Mouse (Mus musculus) embryonic facial prominence, embryonic 13.5 days (tissue): ENCODE measurements around the gene Ech1. TPM values are rescaled to one million over a fixed set of nuclear protein-coding genes. Genes with fewer than 3 reads are reported as not detected.
A peak's percentile ranks its signal among the peaks of the same experiment; 100 is the strongest.

Experiments
- ATAC-seq: fragments of 200-750 bp; cut with Nextera tagmentation; 2 replicates; pipeline ENCODE4 v1.8.0; 2017; ENCODE audit warnings: low read depth; ENCODE audit not compliant: insufficient number of reproducible peaks, insufficient read depth, low FRiP score, low TSS enrichment
- H3K27ac ChIP-seq: fragments of 300-500 bp; sonication (generic); 2 replicates; pipeline ENCODE4 v1.5.1; 2015; ENCODE audit warnings: moderate library complexity, mild to moderate bottlenecking, inconsistent platforms
- H3K27me3 ChIP-seq: fragments of 300-500 bp; sonication (generic); 2 replicates; pipeline ENCODE4 v1.6.1; 2015; ENCODE audit warnings: mild to moderate bottlenecking, inconsistent platforms
- H3K36me3 ChIP-seq: fragments of 300-500 bp; sonication (generic); 2 replicates; pipeline ENCODE4 v1.6.1; 2015; ENCODE audit warnings: mild to moderate bottlenecking, inconsistent platforms
- H3K4me1 ChIP-seq: fragments of 300-500 bp; sonication (generic); 2 replicates; pipeline ENCODE4 v1.6.1; 2015; ENCODE audit warnings: inconsistent platforms
- H3K4me2 ChIP-seq: fragments of 300-500 bp; sonication (generic); 2 replicates; pipeline ENCODE4 v1.6.1; 2015; ENCODE audit warnings: moderate library complexity, mild to moderate bottlenecking, inconsistent platforms
- H3K4me3 ChIP-seq: fragments of 300-500 bp; sonication (generic); 2 replicates; pipeline ENCODE4 v1.5.1; 2015; ENCODE audit warnings: mild to moderate bottlenecking, inconsistent platforms
- H3K9ac ChIP-seq: fragments of 300-500 bp; sonication (generic); 2 replicates; pipeline ENCODE4 v1.6.1; 2015; ENCODE audit warnings: mild to moderate bottlenecking, inconsistent platforms
- H3K9me3 ChIP-seq: fragments of 300-500 bp; sonication (generic); 2 replicates; pipeline ENCODE4 v1.6.1; 2016; ENCODE audit warnings: inconsistent platforms
- WGBS: fragments of 180-500 bp; shearing (Covaris S2); methylation state at CpG from one replicate; pipeline ENCODE4 v1.1.7; 2015; ENCODE audit warnings: mixed read lengths; 5-methylcytosine and 5-hydroxymethylcytosine counted together
- polyA plus RNA-seq: library from polyadenylated mRNA; unstranded; fragments of >200 nt; fragmentation: Nextera tagmentation; extraction: Ambion mirVana; gene quantifications from 2 replicates; pipeline ENCODE4 v1.2.1, GENCODE M21; 2015

Gene Ech1
- polyA plus RNA-seq, 1 experiment from 2014 or later: 153 TPM

- Histone ChIP-seq H3K4me3 (no peak overlapping the region), H3K9me3 (no peaks in the 10 kb centered on the region), H3K27ac (peak overlapping the region; percentile 51; the same call in 1 of the 2 replicates), H3K9ac (no peak overlapping the region), H3K4me1 (peaks cover 15% of the 10 kb centered on the region), H3K27me3 (no peaks in the 10 kb centered on the region), H3K4me2 (no peak overlapping the region), H3K36me3 (peaks cover 52% of the 10 kb centered on the region)
- no peak for ATAC-seq
- 51% methylated on average over 10 of the region's 10 CpGs for WGBS
These were observed 1.8 kb upstream of the Ech1 start for GRCm38 (mm10) chr7:28822993-28823903.

- WGBS: 54% methylated on average over 2 of the region's 2 CpGs
These were observed 1.1 kb upstream of the Ech1 start for GRCm38 (mm10) chr7:28823932-28824331.

DNA sequence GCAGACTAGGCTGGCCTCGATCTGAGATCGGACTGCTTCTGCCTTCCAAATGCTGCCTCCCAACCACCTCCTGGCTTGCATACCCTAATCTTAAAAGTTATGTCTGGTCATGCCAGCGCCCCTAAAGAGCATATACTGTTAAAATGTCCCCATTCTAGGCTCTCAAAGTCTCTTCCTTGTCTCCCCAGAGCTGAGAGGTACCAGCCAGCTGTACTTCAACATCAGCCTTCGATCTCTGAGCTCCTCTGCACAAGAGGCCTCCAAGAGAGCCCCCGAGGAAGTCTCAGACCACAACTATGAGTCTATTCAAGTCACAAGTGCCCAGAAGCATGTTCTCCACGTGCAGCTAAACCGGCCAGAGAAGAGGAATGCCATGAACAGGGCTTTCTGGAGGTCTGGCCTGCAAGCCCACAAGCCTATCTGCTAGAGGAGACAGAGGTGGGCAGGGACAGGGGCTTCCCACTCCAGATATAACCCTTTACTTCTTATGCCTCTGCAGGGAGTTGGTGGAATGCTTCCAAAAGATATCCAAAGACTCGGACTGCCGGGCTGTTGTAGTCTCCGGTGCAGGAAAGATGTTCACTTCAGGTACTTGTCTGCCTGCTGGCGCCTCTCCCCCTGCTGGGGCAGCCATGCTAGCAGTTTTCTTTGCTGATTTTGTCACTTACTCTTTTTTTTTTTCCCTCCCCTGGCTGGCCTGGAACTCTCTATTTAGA, 827 bp downstream of the Ech1 start:
- peak overlapping the region; percentile 66 for H3K9ac ChIP-seq
- H3K4me1 ChIP-seq: peaks cover 9% of the 10 kb centered on the region
- H3K4me2 ChIP-seq: peak overlapping the region; percentile 60
- H3K36me3 ChIP-seq: peaks cover 47% of the 10 kb centered on the region
- WGBS: 54% methylated on average over 11 of the region's 11 CpGs
- peak overlapping the region; percentile 89 for H3K27ac ChIP-seq
- H3K4me3 ChIP-seq: peak overlapping the region; percentile 46
- H3K9me3 ChIP-seq: no peaks in the 10 kb centered on the region
- no peaks in the 10 kb centered on the region for H3K27me3 ChIP-seq
- no peak for ATAC-seq

More at GRCm38 (mm10) chr7:28823932-28824331, 1.1 kb upstream of the Ech1 start:
- no peak overlapping the region for H3K4me3 ChIP-seq
- peak overlapping the region; percentile 51; the same call in 1 of the 2 replicates for H3K27ac ChIP-seq
- no peaks in the 10 kb centered on the region for H3K9me3 ChIP-seq
- peaks cover 48% of the 10 kb centered on the region for H3K36me3 ChIP-seq
- H3K4me1 ChIP-seq: peaks cover 13% of the 10 kb centered on the region
- no peak overlapping the region for H3K9ac ChIP-seq
- no peak for ATAC-seq
- no peaks in the 10 kb centered on the region for H3K27me3 ChIP-seq
- H3K4me2 ChIP-seq: no peak overlapping the region

DNA sequence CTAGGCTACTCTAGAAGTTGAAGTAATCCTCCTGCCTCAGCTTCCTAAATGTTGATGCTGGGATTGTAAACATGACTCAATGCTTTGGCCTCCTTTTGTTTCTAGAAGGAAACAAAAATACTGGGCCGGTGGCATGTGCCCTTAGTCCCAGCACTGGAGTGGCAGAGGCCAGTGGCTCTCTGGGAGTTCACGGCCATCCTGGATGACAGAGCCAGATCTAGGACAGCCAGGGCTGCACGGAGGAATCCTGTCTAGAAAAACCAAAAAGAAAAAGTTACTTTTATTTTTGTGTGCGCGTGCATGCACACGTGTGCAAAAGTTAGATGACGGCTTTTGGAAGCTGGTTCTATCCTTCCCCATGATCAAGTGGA, 1.4 kb downstream of the Ech1 start:
- H3K9ac ChIP-seq: no peak overlapping the region
- WGBS: 94% methylated on average over 7 of the region's 7 CpGs
- H3K36me3 ChIP-seq: peaks cover 47% of the 10 kb centered on the region
- peaks cover 9% of the 10 kb centered on the region for H3K4me1 ChIP-seq
- no peaks in the 10 kb centered on the region for H3K27me3 ChIP-seq
- ATAC-seq: no peak
- no peak overlapping the region for H3K4me3 ChIP-seq
- peak overlapping the region; percentile 60 for H3K4me2 ChIP-seq
- no peaks in the 10 kb centered on the region for H3K9me3 ChIP-seq
- peak overlapping the region; percentile 89; the same call in 1 of the 2 replicates for H3K27ac ChIP-seq

GRCm38 (mm10) chr7:28827338-28827737, 2.3 kb downstream of the Ech1 start:
- H3K9me3 ChIP-seq: no peaks in the 10 kb centered on the region
- peaks cover 9% of the 10 kb centered on the region for H3K4me1 ChIP-seq
- no peak for ATAC-seq
- no peak overlapping the region for H3K4me3 ChIP-seq
- H3K9ac ChIP-seq: no peak overlapping the region
- H3K27me3 ChIP-seq: no peaks in the 10 kb centered on the region
- H3K36me3 ChIP-seq: peaks cover 47% of the 10 kb centered on the region
- H3K4me2 ChIP-seq: no peak overlapping the region
- H3K27ac ChIP-seq: no peak overlapping the region
- WGBS: 40% methylated on average over 3 of the region's 3 CpGs

DNA sequence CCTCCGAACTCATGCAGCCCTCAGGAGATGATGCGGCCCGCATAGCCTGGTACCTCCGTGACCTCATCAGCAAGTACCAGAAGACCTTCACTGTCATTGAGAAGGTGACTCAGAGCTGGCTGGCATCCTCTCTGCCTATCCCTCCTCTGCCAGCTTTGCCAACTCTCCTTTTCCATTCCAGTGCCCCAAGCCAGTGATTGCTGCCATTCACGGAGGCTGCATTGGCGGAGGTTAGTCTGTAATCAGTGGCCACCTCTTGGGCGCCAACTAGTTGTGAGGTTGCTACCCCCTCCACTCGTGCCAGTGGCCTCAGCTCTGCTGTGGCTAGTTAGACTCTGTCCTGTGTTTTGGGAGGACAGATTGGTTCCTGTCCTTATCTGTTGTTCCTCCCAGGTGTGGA, 4.8 kb downstream of the Ech1 start:
- Histone ChIP-seq H3K4me2 (no peak overlapping the region), H3K36me3 (peaks cover 40% of the 10 kb centered on the region), H3K4me1 (peaks cover 9% of the 10 kb centered on the region), H3K27ac (no peak overlapping the region), H3K27me3 (no peaks in the 10 kb centered on the region), H3K9ac (no peak overlapping the region), H3K4me3 (no peak overlapping the region), H3K9me3 (no peaks in the 10 kb centered on the region)
- no peak for ATAC-seq
- 95% methylated on average over 8 of the region's 8 CpGs for WGBS

- 93% methylated on average over 5 of the region's 5 CpGs for WGBS
- Histone ChIP-seq H3K9me3 (no peaks in the 10 kb centered on the region), H3K36me3 (peaks cover 40% of the 10 kb centered on the region), H3K27me3 (no peaks in the 10 kb centered on the region), H3K4me1 (peaks cover 4% of the 10 kb centered on the region), H3K4me2 (no peak overlapping the region), H3K27ac (no peak overlapping the region), H3K9ac (no peak overlapping the region), H3K4me3 (no peak overlapping the region)
- ATAC-seq: no peak
These were observed 6.0 kb downstream of the Ech1 start for GRCm38 (mm10) chr7:28830981-28831380.

DNA sequence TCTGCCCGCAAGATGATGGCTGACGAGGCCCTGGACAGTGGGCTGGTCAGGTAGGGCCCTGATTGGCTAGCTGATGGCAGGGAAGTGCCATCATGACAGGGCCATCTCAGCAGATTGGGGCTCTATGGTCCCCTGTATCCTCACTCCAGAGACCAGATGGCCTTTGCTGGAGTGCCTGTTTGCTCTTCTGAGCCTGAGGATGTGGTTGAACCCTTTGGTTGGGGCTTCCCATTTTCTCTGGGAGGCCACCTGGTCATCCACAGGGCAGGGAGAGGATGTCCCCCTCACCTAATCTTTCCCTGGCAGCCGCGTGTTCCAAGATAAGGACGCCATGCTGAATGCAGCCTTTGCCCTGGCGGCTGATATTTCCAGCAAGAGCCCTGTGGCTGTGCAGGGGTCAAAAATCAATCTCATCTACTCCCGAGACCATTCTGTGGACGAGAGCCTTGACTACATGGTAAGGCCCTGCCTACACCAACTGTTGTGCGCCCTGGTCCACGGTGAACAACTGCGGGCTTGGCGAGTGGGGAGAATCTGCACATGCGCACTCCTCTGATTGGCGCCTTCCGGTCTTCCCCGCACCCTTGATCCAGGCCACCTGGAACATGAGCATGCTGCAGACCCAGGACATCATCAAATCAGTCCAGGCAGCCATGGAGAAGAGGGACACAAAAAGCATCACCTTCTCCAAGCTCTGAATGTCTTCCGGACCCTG, 6.6 kb downstream of the Ech1 start:
- Histone ChIP-seq H3K4me2 (no peak overlapping the region), H3K9me3 (no peaks in the 10 kb centered on the region), H3K9ac (no peak overlapping the region), H3K27me3 (no peaks in the 10 kb centered on the region), H3K36me3 (peaks cover 37% of the 10 kb centered on the region), H3K4me1 (no peaks in the 10 kb centered on the region), H3K27ac (no peak overlapping the region), H3K4me3 (no peak overlapping the region)
- no peak for ATAC-seq
- 93% methylated on average over 17 of the region's 17 CpGs for WGBS

DNA sequence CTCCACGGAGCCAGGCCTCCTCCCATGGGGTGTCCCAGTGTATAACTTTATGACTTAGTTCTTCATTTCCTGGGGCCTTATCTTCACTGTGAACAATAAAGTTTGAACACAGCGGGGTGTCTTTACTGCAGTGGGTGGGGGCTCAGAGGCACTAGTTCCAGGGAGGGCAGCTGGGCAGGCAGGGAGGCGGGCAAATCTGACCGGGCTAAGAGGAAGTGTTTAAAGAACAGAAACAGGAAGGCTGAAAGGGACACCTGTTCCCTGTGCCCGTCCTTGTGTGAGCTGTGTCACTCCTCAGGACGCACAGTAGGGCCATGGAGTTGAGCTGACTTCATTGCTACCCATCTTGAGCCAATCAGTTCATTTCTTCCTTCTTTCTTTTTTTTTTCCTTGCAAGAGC, 7.1 kb downstream of the Ech1 start:
- no peak for ATAC-seq
- no peak overlapping the region for H3K4me2 ChIP-seq
- 71% methylated on average over 6 of the region's 6 CpGs for WGBS
- H3K4me1 ChIP-seq: no peaks in the 10 kb centered on the region
- H3K27ac ChIP-seq: no peak overlapping the region
- H3K27me3 ChIP-seq: no peaks in the 10 kb centered on the region
- H3K9ac ChIP-seq: no peak overlapping the region
- H3K36me3 ChIP-seq: peaks cover 37% of the 10 kb centered on the region
- H3K4me3 ChIP-seq: no peak overlapping the region
- H3K9me3 ChIP-seq: no peaks in the 10 kb centered on the region

GRCm38 (mm10) chr7:28833723-28834347, 8.8 kb downstream of the Ech1 start, which contains the start of gene Lgals4:
TSS of gene Lgals4 (plus strand) at chr7:28833854.
- peaks cover 34% of the 10 kb centered on the region for H3K36me3 ChIP-seq
- no peak for ATAC-seq
- WGBS: 85% methylated on average over 6 of the region's 6 CpGs
- H3K27me3 ChIP-seq: no peaks in the 10 kb centered on the region
- H3K4me1 ChIP-seq: no peaks in the 10 kb centered on the region
- H3K9me3 ChIP-seq: no peaks in the 10 kb centered on the region
- no peak within 1 kb of the TSS for H3K27ac ChIP-seq
- H3K4me2 ChIP-seq: no peak within 1 kb of the TSS
- no peak within 1 kb of the TSS for H3K4me3 ChIP-seq
- H3K9ac ChIP-seq: no peak within 1 kb of the TSS

- Histone ChIP-seq H3K27ac (no peak overlapping the region), H3K4me3 (no peak overlapping the region), H3K4me2 (no peak overlapping the region), H3K4me1 (no peaks in the 10 kb centered on the region), H3K36me3 (peaks cover 6% of the 10 kb centered on the region), H3K9ac (no peak overlapping the region), H3K9me3 (no peaks in the 10 kb centered on the region), H3K27me3 (no peaks in the 10 kb centered on the region)
- no peak for ATAC-seq
- WGBS: 79% methylated on average over 5 of the region's 5 CpGs
These were observed 11.9 kb downstream of the Ech1 start for GRCm38 (mm10) chr7:28836936-28837335.
